Mouse (Mus musculus): Measurements from ENCODE around the gene Yes1. TPM values are rescaled to one million over a fixed set of nuclear protein-coding genes. Genes with fewer than 3 reads are reported as not detected.

Gene Yes1
- total RNA-seq, 2 experiments from 2014 or later: 13.3 to 14.8 TPM

Other genes starting within 250 kb of the Yes1 start
- gene Ppp1cb, start 152.3 kb upstream of the Yes1 start, total RNA-seq (2021): 100 to 1,000 TPM; 390 to 468 TPM
- 10 to 100 TPM; 64.0 to 64.2 TPM for gene Pisd, start 174.5 kb downstream of the Yes1 start, total RNA-seq (2021)
- not detected for gene Gm20671, start 215.9 kb downstream of the Yes1 start, total RNA-seq (2021)
- 10 to 100 TPM; 53.9 to 55.0 TPM for gene Prr14l, start 243.1 kb downstream of the Yes1 start, total RNA-seq (2021)